Mouse (Mus musculus) midbrain, embryonic 11.5 days (tissue): ENCODE data around the gene Rem1. TPM values are rescaled to one million over a fixed set of nuclear protein-coding genes. Genes with fewer than 3 reads are reported as not detected.

Source experiments
- ATAC-seq: fragments of 200-750 bp; cut with Nextera tagmentation; 2 replicates; pipeline ENCODE4 v1.8.0; 2017; ENCODE audit warnings: moderate TSS enrichment, moderate library complexity; ENCODE audit not compliant: low FRiP score
- DNase-seq: peaks from one replicate; pipeline ENCODE4 v3.0.0; 2015; ENCODE audit warnings: low spot score; ENCODE audit errors: missing footprints
- H3K27ac ChIP-seq: fragments of 300-500 bp; sonication (generic); 2 replicates; pipeline ENCODE4 v1.5.1; 2014; ENCODE audit warnings: low read depth, low read length
- H3K27me3 ChIP-seq: fragments of 300-500 bp; sonication (generic); 2 replicates; pipeline ENCODE4 v1.6.1; 2014; ENCODE audit warnings: mild to moderate bottlenecking, low read length, moderate library complexity, mixed read lengths; ENCODE audit not compliant: control insufficient read depth, insufficient read depth
- H3K36me3 ChIP-seq: fragments of 300-500 bp; sonication (generic); 2 replicates; pipeline ENCODE4 v1.6.1; 2014; ENCODE audit warnings: mild to moderate bottlenecking, low read length, moderate library complexity, mixed read lengths; ENCODE audit not compliant: control insufficient read depth, insufficient read depth
- H3K4me1 ChIP-seq: fragments of 300-500 bp; sonication (generic); 2 replicates; pipeline ENCODE4 v1.6.1; 2014; ENCODE audit warnings: low read length; ENCODE audit not compliant: control insufficient read depth, insufficient read depth
- H3K4me2 ChIP-seq: fragments of 300-500 bp; sonication (generic); 2 replicates; pipeline ENCODE4 v1.6.1; 2014; ENCODE audit warnings: mild to moderate bottlenecking, moderate library complexity
- H3K4me3 ChIP-seq: fragments of 300-500 bp; sonication (generic); 2 replicates; pipeline ENCODE4 v1.5.1; 2014; ENCODE audit warnings: low read depth, low read length
- H3K9ac ChIP-seq: fragments of 300-500 bp; sonication (generic); 2 replicates; pipeline ENCODE4 v1.6.1; 2014; ENCODE audit warnings: low read length
- H3K9me3 ChIP-seq: fragments of 300-500 bp; sonication (generic); 2 replicates; pipeline ENCODE4 v1.6.1; 2016; ENCODE audit warnings: low read length; ENCODE audit not compliant: control insufficient read depth
- WGBS: fragments of 180-500 bp; shearing (Covaris S2); extraction: QIAGEN DNeasy Blood & Tissue Kit; methylation state at CpG from one replicate; pipeline ENCODE4 v1.1.7; 2014; 5-methylcytosine and 5-hydroxymethylcytosine counted together
- polyA plus RNA-seq: library from polyadenylated mRNA; unstranded; fragments of >200 nt; fragmentation: Nextera tagmentation; extraction: Ambion mirVana; gene quantifications from 2 replicates; pipeline ENCODE4 v1.2.1, GENCODE M21; 2014

The Rem1 gene
- polyA plus RNA-seq: 0.18 and 0.22 TPM in 2 replicates

DNA sequence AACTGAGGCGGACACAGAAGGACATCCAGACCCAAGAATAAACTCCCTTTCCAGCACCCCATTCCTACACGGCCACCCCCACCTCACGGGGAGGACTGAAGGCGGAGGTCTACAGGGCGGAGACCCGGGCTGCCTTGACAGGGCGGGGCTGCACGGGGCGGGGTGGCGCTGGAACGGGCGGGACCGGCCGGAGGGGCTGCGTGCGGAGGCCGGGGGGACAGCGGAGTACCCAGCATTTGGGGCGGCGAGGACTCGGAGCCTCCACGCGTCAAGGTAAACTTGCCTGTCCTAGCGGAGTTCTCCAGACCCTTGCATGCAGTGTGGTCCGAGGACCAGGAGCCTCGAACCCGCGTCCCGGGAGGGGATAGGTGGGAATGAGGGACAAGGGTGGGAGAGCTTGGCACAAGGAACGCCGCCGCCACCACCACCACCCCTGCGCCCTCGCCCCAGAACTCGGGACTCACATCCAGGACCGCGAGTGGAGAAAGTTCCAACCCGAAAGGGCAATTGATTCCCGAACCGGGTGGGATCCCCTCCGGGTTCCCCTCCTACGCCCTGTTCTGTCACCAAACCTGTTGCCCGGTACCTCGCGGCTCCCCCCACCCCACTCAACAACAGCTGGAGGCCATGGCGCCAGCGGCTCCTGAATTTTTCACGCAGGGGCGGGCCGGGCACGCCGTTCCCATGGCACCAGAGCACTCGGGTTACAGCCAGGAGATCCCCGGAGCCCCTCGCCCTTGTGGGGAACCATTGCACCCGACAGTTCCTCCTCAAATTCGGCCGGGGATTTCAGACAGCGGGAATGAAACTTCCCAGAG lies at the start of gene Rem1:
Gene Rem1, plus strand, starts transcription at position 178 of the 818 bp plus-strand sequence.
- H3K9ac ChIP-seq: peak within 1 kb of the TSS; percentile 34; the same call in 1 of the 2 replicates
- DNase-seq: peak; percentile 93

GRCm38 (mm10) chr2:152580107-152580506 lies 46.6 kb upstream of the Rem1 start, which contains the start of gene Defb19:
Gene Defb19, minus strand, starts transcription at chr2:152580312.
- Histone ChIP-seq H3K36me3 (no peaks in the 10 kb centered on the region), H3K9me3 (no peaks in the 10 kb centered on the region), H3K9ac (no peak within 1 kb of the TSS), H3K4me3 (no peak within 1 kb of the TSS), H3K27ac (no peak within 1 kb of the TSS), H3K4me2 (no peak within 1 kb of the TSS), H3K27me3 (no peaks in the 10 kb centered on the region), H3K4me1 (no peaks in the 10 kb centered on the region)
- no peak for DNase-seq
- no peak for ATAC-seq
- WGBS: 76% methylated on average over 7 of the region's 7 CpGs

More for the DNA sequence above, at the start of gene Rem1:
- no peaks in the 10 kb centered on the region for H3K9me3 ChIP-seq
- peaks cover 31% of the 10 kb centered on the region for H3K27me3 ChIP-seq
- peaks cover 7% of the 10 kb centered on the region for H3K4me1 ChIP-seq
- WGBS: 1% methylated on average over 57 of the region's 59 CpGs
- peak within 1 kb of the TSS; percentile 50 for H3K4me2 ChIP-seq
- peak; percentile 51; the same call in 1 of the 2 replicates for ATAC-seq
- H3K27ac ChIP-seq: no peak within 1 kb of the TSS
- peak within 1 kb of the TSS; percentile 30 for H3K4me3 ChIP-seq
- H3K36me3 ChIP-seq: no peaks in the 10 kb centered on the region

GRCm38 (mm10) chr2:152580612-152581011 lies 46.1 kb upstream of the Rem1 start:
- Histone ChIP-seq H3K27ac (no peak overlapping the region), H3K4me2 (no peak overlapping the region), H3K4me1 (no peaks in the 10 kb centered on the region), H3K36me3 (no peaks in the 10 kb centered on the region), H3K4me3 (no peak overlapping the region), H3K27me3 (no peaks in the 10 kb centered on the region), H3K9me3 (no peaks in the 10 kb centered on the region), H3K9ac (no peak overlapping the region)
- no peak for ATAC-seq
- DNase-seq: no peak
- WGBS: 92% methylated on average over 11 of the region's 11 CpGs

GRCm38 (mm10) chr2:152586926-152587560 lies 39.7 kb upstream of the Rem1 start:
- WGBS: 71% methylated on average over 4 of the region's 4 CpGs
- peak; percentile 87 for DNase-seq

DNA sequence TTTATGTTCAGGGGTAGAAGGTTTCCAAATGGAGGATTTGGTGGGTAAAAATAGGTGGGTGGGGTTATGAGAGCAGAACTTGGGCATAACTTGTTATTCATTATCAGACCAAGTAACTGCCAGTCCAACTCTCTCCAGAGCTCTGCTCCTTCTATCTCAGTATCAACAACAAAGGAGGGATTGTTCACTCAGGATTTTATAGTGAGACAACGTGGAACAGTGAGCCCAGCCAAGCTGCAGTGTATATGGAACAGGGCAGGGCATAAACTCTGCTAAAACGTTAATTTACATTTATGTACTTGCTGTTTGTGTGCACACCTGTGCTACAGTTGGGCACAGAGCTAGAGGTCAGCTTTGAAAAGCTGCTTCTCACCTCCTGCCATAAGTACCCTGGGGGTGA lies 38.3 kb upstream of the Rem1 start:
- Histone ChIP-seq H3K4me3 (no peak overlapping the region), H3K4me1 (no peaks in the 10 kb centered on the region), H3K36me3 (no peaks in the 10 kb centered on the region), H3K27ac (no peak overlapping the region), H3K9ac (no peak overlapping the region), H3K27me3 (no peaks in the 10 kb centered on the region), H3K9me3 (no peaks in the 10 kb centered on the region), H3K4me2 (no peak overlapping the region)
- WGBS: 66% methylated on average over 2 of the region's 2 CpGs
- ATAC-seq (no peak), DNase-seq (peak; percentile 37)

More at GRCm38 (mm10) chr2:152586926-152587560, 39.7 kb upstream of the Rem1 start:
- Histone ChIP-seq H3K4me3 (no peak overlapping the region), H3K9ac (no peak overlapping the region), H3K36me3 (no peaks in the 10 kb centered on the region), H3K27ac (no peak overlapping the region), H3K4me1 (no peaks in the 10 kb centered on the region), H3K9me3 (no peaks in the 10 kb centered on the region), H3K27me3 (no peaks in the 10 kb centered on the region), H3K4me2 (no peak overlapping the region)
- no peak for ATAC-seq

DNA sequence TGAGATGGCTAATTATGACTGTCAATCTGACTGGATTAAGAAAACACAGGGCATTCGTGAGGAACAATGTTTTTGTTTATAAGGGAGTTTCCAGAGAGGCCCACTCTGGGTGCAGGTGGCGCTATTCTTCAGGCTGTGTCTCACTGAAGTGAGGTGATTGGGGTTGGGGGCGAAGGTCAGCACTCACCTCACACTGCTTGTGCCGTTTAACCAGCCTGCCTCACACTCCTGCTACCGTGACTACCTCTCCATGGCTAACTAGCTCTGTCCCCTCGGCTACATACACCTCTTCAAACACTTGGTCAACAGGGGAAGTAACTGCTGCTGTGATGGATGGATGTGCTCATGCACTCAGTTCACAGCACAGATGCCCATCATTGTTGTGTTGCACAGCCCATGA lies 37.7 kb upstream of the Rem1 start:
- H3K9me3 ChIP-seq: no peaks in the 10 kb centered on the region

GRCm38 (mm10) chr2:152599299-152599698 lies 27.5 kb upstream of the Rem1 start, which contains the start of gene Defb45:
Gene Defb45, minus strand, starts transcription at chr2:152599399.
- Histone ChIP-seq H3K9ac (no peak within 1 kb of the TSS), H3K4me2 (no peak within 1 kb of the TSS), H3K9me3 (no peaks in the 10 kb centered on the region), H3K4me1 (no peaks in the 10 kb centered on the region), H3K27ac (no peak within 1 kb of the TSS), H3K27me3 (no peaks in the 10 kb centered on the region), H3K4me3 (no peak within 1 kb of the TSS), H3K36me3 (no peaks in the 10 kb centered on the region)
- WGBS: 72% methylated on average over 7 of the region's 7 CpGs
- peak; percentile 19 for DNase-seq
- ATAC-seq: no peak

More for the DNA sequence above, 37.7 kb upstream of the Rem1 start:
- no peak overlapping the region for H3K4me3 ChIP-seq
- H3K4me2 ChIP-seq: no peak overlapping the region
- no peaks in the 10 kb centered on the region for H3K4me1 ChIP-seq
- no peaks in the 10 kb centered on the region for H3K36me3 ChIP-seq
- WGBS: 51% methylated on average over 6 of the region's 6 CpGs
- no peak overlapping the region for H3K27ac ChIP-seq
- no peaks in the 10 kb centered on the region for H3K27me3 ChIP-seq
- no peak overlapping the region for H3K9ac ChIP-seq
- ATAC-seq (no peak), DNase-seq (peak; percentile 62)

DNA sequence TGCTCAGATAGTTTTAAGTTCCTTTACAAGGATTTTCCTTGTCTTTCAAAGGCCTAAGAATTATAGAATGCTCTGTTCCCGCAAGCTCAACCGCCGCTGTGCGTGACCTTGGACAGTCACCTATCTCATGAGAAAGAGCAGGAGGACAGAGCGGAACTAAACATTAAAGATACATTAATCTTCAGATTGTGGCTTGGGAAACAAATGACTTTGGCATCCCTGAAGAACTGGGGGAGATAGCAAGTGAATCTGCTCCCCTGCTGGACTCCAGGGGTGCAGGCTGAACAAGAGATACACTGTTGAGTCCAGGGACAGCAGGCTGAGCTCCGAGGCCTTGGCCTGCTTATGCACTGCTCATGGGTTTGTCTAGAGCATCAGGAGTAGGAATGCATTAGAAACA lies 26.7 kb upstream of the Rem1 start:
- ATAC-seq: no peak
- no peak overlapping the region for H3K4me2 ChIP-seq
- WGBS: 87% methylated on average over 6 of the region's 6 CpGs
- H3K27ac ChIP-seq: no peak overlapping the region
- H3K9me3 ChIP-seq: no peaks in the 10 kb centered on the region
- DNase-seq: no peak
- H3K9ac ChIP-seq: no peak overlapping the region
- H3K4me1 ChIP-seq: no peaks in the 10 kb centered on the region
- H3K36me3 ChIP-seq: no peaks in the 10 kb centered on the region
- no peaks in the 10 kb centered on the region for H3K27me3 ChIP-seq
- no peak overlapping the region for H3K4me3 ChIP-seq
